Mouse (Mus musculus) frontal cortex, adult 2 months (tissue): ENCODE measurements around the gene G6pdx. TPM values are rescaled to one million over a fixed set of nuclear protein-coding genes. Genes with fewer than 3 reads are reported as not detected.

ENCODE experiments used
- DNase-seq, 2 experiments: peaks; one replicate each; pipeline ENCODE4 v3.0.0; 2022; ENCODE audit warnings: low spot score in 1 of 2; ENCODE audit errors: extremely low spot score in 1 of 2
- polyA plus RNA-seq: library from polyadenylated mRNA; depleted of rRNA; stranded (reverse); fragments of >200 nt; gene quantifications from 2 replicates; pipeline ENCODE4 v1.2.3, GENCODE M21; 2012; rRNA removed

G6pdx gene
- polyA plus RNA-seq: 30.2 and 31.8 TPM in 2 replicates

GRCm38 (mm10) chrX:74428826-74429276, at the start of gene G6pdx:
G6pdx (minus strand) TSS chrX:74429194.
- DNase-seq: peak; percentile 72 to 82

- peak in 1 of 2 experiments; percentile 62 for DNase-seq
These were observed 23.8 kb upstream of the G6pdx start for GRCm38 (mm10) chrX:74452773-74453172.

- no peak for DNase-seq
These were observed 22.3 kb upstream of the G6pdx start for GRCm38 (mm10) chrX:74451157-74451912.

GRCm38 (mm10) chrX:74429290-74429821, 362 bp upstream of the G6pdx start:
- DNase-seq: peak; percentile 60 to 82

- no peak for DNase-seq
These were observed 708 bp downstream of the G6pdx start for GRCm38 (mm10) chrX:74428146-74428825.

GRCm38 (mm10) chrX:74427116-74427515, 1.9 kb downstream of the G6pdx start:
- DNase-seq: no peak

- no peak for DNase-seq
These were observed 2.7 kb downstream of the G6pdx start for GRCm38 (mm10) chrX:74426256-74426655.

GRCm38 (mm10) chrX:74425195-74425594, 3.8 kb downstream of the G6pdx start:
- DNase-seq: no peak

- DNase-seq: no peak
These were observed 4.6 kb downstream of the G6pdx start for GRCm38 (mm10) chrX:74424443-74424842.

- DNase-seq: peak; percentile 27 to 86
These were observed 15.6 kb downstream of the G6pdx start for GRCm38 (mm10) chrX:74413377-74413776.

GRCm38 (mm10) chrX:74408340-74408739, 20.7 kb downstream of the G6pdx start:
- no peak for DNase-seq

- no peak for DNase-seq
These were observed 28.9 kb downstream of the G6pdx start for GRCm38 (mm10) chrX:74400136-74400535.

GRCm38 (mm10) chrX:74392535-74393443, 36.2 kb downstream of the G6pdx start, which contains the start of the genes Fam3a and Ikbkg:
Fam3a (minus strand) TSS chrX:74393272.
Ikbkg (plus strand) TSS chrX:74393290.
- DNase-seq: peak; percentile 71 to 81

- DNase-seq: no peak
These were observed 40.8 kb downstream of the G6pdx start for GRCm38 (mm10) chrX:74388153-74388552.

GRCm38 (mm10) chrX:74384451-74384850, 44.5 kb downstream of the G6pdx start:
- no peak for DNase-seq

GRCm38 (mm10) chrX:74372888-74373549, 56.0 kb downstream of the G6pdx start, which contains the start of the genes Ubl4a and Slc10a3:
Ubl4a (minus strand) TSS chrX:74373218.
Slc10a3 (minus strand) TSS chrX:74373349.
- DNase-seq: peak; percentile 69 to 85

GRCm38 (mm10) chrX:74368209-74368909, 60.6 kb downstream of the G6pdx start:
- DNase-seq: peak in 1 of 2 experiments; percentile 63

GRCm38 (mm10) chrX:74367512-74367911, 61.5 kb downstream of the G6pdx start:
- DNase-seq: no peak
